Mouse (Mus musculus): ENCODE results near the gene Fev. TPM values are rescaled to one million over a fixed set of nuclear protein-coding genes. Genes with fewer than 3 reads are reported as not detected.

Gene Fev
- not detected in 2 replicates for polyA plus RNA-seq (2014; fragmentation: Nextera tagmentation; extraction: Ambion mirVana)

- DNase-seq (ENCODE audit: low spot score) (no peak), ATAC-seq (ENCODE audit: low read depth) (no peak)
- Histone ChIP-seq H3K9ac (ENCODE audit: low read depth, low read length) (no peak within 1 kb of the TSS), H3K27ac (replicated peaks; ENCODE audit: low read depth, low read length) (no peak within 1 kb of the TSS), H3K36me3 (ENCODE audit: control insufficient read depth, insufficient read depth, low read length) (no peaks in the 10 kb centered on the region), H3K4me1 (ENCODE audit: control insufficient read depth, insufficient read depth, low read length) (peaks cover 6% of the 10 kb centered on the region), H3K27me3 (replicated peaks; ENCODE audit: control insufficient read depth, insufficient read depth, low read length) (peaks cover 95% of the 10 kb centered on the region), H3K4me2 (ENCODE audit: low read depth, low read length) (peak within 1 kb of the TSS; percentile 40), H3K9me3 (ENCODE audit: control insufficient read depth, low read length) (no peaks in the 10 kb centered on the region), H3K4me3 (ENCODE audit: low read depth, low read length) (peak within 1 kb of the TSS; percentile 24)
- WGBS, result 2% methylated on average over 25 of the region's 43 CpGs
Measured at GRCm38 (mm10) chr1:74885369-74886042, at the start of gene Fev. Fev (minus strand) TSS chr1:74885419.

- ATAC-seq (ENCODE audit: low read depth), result no peak
- H3K9ac ChIP-seq (ENCODE audit: low read depth, low read length), result no peak overlapping the region
- WGBS, result 83% methylated on average over 9 of the region's 9 CpGs
- H3K27ac ChIP-seq (replicated peaks; ENCODE audit: low read depth, low read length), result no peak overlapping the region
- H3K27me3 ChIP-seq (replicated peaks; ENCODE audit: control insufficient read depth, insufficient read depth, low read length), result peaks cover 19% of the 10 kb centered on the region
- no peaks in the 10 kb centered on the region for H3K9me3 ChIP-seq (ENCODE audit: control insufficient read depth, low read length)
- no peak for DNase-seq (ENCODE audit: low spot score)
- no peak overlapping the region for H3K4me2 ChIP-seq (ENCODE audit: low read depth, low read length)
- H3K36me3 ChIP-seq (ENCODE audit: control insufficient read depth, insufficient read depth, low read length), result no peaks in the 10 kb centered on the region
- no peak overlapping the region for H3K4me3 ChIP-seq (ENCODE audit: low read depth, low read length)
- no peaks in the 10 kb centered on the region for H3K4me1 ChIP-seq (ENCODE audit: control insufficient read depth, insufficient read depth, low read length)
Measured at GRCm38 (mm10) chr1:74927621-74928296, 42.5 kb upstream of the Fev start.

- Histone ChIP-seq H3K27ac (replicated peaks; ENCODE audit: low read depth, low read length) (no peak overlapping the region), H3K4me1 (ENCODE audit: control insufficient read depth, insufficient read depth, low read length) (no peaks in the 10 kb centered on the region), H3K4me2 (ENCODE audit: low read depth, low read length) (no peak overlapping the region), H3K36me3 (ENCODE audit: control insufficient read depth, insufficient read depth, low read length) (no peaks in the 10 kb centered on the region), H3K27me3 (replicated peaks; ENCODE audit: control insufficient read depth, insufficient read depth, low read length) (peaks cover 15% of the 10 kb centered on the region), H3K9me3 (ENCODE audit: control insufficient read depth, low read length) (no peaks in the 10 kb centered on the region), H3K9ac (ENCODE audit: low read depth, low read length) (no peak overlapping the region), H3K4me3 (ENCODE audit: low read depth, low read length) (no peak overlapping the region)
- ATAC-seq (ENCODE audit: low read depth) (no peak), DNase-seq (ENCODE audit: low spot score) (no peak)
- 32% methylated on average over 6 of the region's 6 CpGs for WGBS
Measured at GRCm38 (mm10) chr1:74926721-74927120, 41.5 kb upstream of the Fev start.

GRCm38 (mm10) chr1:74924464-74924863 is 39.2 kb upstream of the Fev start:
- Histone ChIP-seq H3K4me3 (ENCODE audit: low read depth, low read length) (no peak overlapping the region), H3K4me1 (ENCODE audit: control insufficient read depth, insufficient read depth, low read length) (no peaks in the 10 kb centered on the region), H3K9me3 (ENCODE audit: control insufficient read depth, low read length) (no peaks in the 10 kb centered on the region), H3K27ac (replicated peaks; ENCODE audit: low read depth, low read length) (no peak overlapping the region), H3K36me3 (ENCODE audit: control insufficient read depth, insufficient read depth, low read length) (no peaks in the 10 kb centered on the region), H3K4me2 (ENCODE audit: low read depth, low read length) (no peak overlapping the region), H3K9ac (ENCODE audit: low read depth, low read length) (no peak overlapping the region), H3K27me3 (replicated peaks; ENCODE audit: control insufficient read depth, insufficient read depth, low read length) (0 out of 2 replicates have a peak, but pooled peaks cover 9% of the 10 kb centered on the region)
- DNase-seq (ENCODE audit: low spot score) (no peak), ATAC-seq (ENCODE audit: low read depth) (no peak)
- WGBS, result 47% methylated on average over 4 of the region's 4 CpGs

GRCm38 (mm10) chr1:74915706-74916105 is 30.5 kb upstream of the Fev start:
- H3K27ac ChIP-seq (replicated peaks; ENCODE audit: low read depth, low read length), result no peak overlapping the region
- H3K4me2 ChIP-seq (ENCODE audit: low read depth, low read length), result no peak overlapping the region
- no peaks in the 10 kb centered on the region for H3K4me1 ChIP-seq (ENCODE audit: control insufficient read depth, insufficient read depth, low read length)
- 32% methylated on average over 13 of the region's 13 CpGs for WGBS
- DNase-seq (ENCODE audit: low spot score) (no peak), ATAC-seq (ENCODE audit: low read depth) (no peak)
- no peak overlapping the region for H3K4me3 ChIP-seq (ENCODE audit: low read depth, low read length)
- no peaks in the 10 kb centered on the region for H3K9me3 ChIP-seq (ENCODE audit: control insufficient read depth, low read length)
- no peaks in the 10 kb centered on the region for H3K36me3 ChIP-seq (ENCODE audit: control insufficient read depth, insufficient read depth, low read length)
- peaks cover 7% of the 10 kb centered on the region; the same call in 1 of the 2 replicates for H3K27me3 ChIP-seq (replicated peaks; ENCODE audit: control insufficient read depth, insufficient read depth, low read length)
- no peak overlapping the region for H3K9ac ChIP-seq (ENCODE audit: low read depth, low read length)

- ATAC-seq (ENCODE audit: low read depth) (no peak), DNase-seq (ENCODE audit: low spot score) (no peak)
- 16% methylated on average over 6 of the region's 6 CpGs for WGBS
- H3K9me3 ChIP-seq (ENCODE audit: control insufficient read depth, low read length), result no peaks in the 10 kb centered on the region
- peaks cover 79% of the 10 kb centered on the region for H3K27me3 ChIP-seq (replicated peaks; ENCODE audit: control insufficient read depth, insufficient read depth, low read length)
- H3K4me2 ChIP-seq (ENCODE audit: low read depth, low read length), result no peak overlapping the region
- no peaks in the 10 kb centered on the region for H3K4me1 ChIP-seq (ENCODE audit: control insufficient read depth, insufficient read depth, low read length)
- H3K9ac ChIP-seq (ENCODE audit: low read depth, low read length), result no peak overlapping the region
- no peaks in the 10 kb centered on the region for H3K36me3 ChIP-seq (ENCODE audit: control insufficient read depth, insufficient read depth, low read length)
- no peak overlapping the region for H3K4me3 ChIP-seq (ENCODE audit: low read depth, low read length)
- H3K27ac ChIP-seq (replicated peaks; ENCODE audit: low read depth, low read length), result no peak overlapping the region
Measured at GRCm38 (mm10) chr1:74902191-74902590, 17.0 kb upstream of the Fev start.

- Histone ChIP-seq H3K4me3 (ENCODE audit: low read depth, low read length) (no peak overlapping the region), H3K36me3 (ENCODE audit: control insufficient read depth, insufficient read depth, low read length) (no peaks in the 10 kb centered on the region), H3K4me1 (ENCODE audit: control insufficient read depth, insufficient read depth, low read length) (no peaks in the 10 kb centered on the region), H3K27me3 (replicated peaks; ENCODE audit: control insufficient read depth, insufficient read depth, low read length) (peaks cover 84% of the 10 kb centered on the region), H3K27ac (replicated peaks; ENCODE audit: low read depth, low read length) (no peak overlapping the region), H3K9ac (ENCODE audit: low read depth, low read length) (no peak overlapping the region), H3K9me3 (ENCODE audit: control insufficient read depth, low read length) (no peaks in the 10 kb centered on the region), H3K4me2 (ENCODE audit: low read depth, low read length) (no peak overlapping the region)
- 4% methylated on average over 3 of the region's 3 CpGs for WGBS
- peak; percentile 22 for DNase-seq (ENCODE audit: low spot score)
- ATAC-seq (ENCODE audit: low read depth), result no peak
Measured at GRCm38 (mm10) chr1:74901686-74902085, 16.5 kb upstream of the Fev start.

- no peaks in the 10 kb centered on the region for H3K36me3 ChIP-seq (ENCODE audit: control insufficient read depth, insufficient read depth, low read length)
- 2% methylated on average over 20 of the region's 66 CpGs for WGBS
- H3K27ac ChIP-seq (replicated peaks; ENCODE audit: low read depth, low read length), result no peak overlapping the region
- DNase-seq (ENCODE audit: low spot score) (peak; percentile 49), ATAC-seq (ENCODE audit: low read depth) (peak; percentile 50)
- H3K4me3 ChIP-seq (ENCODE audit: low read depth, low read length), result peak overlapping the region; percentile 34
- peak overlapping the region; percentile 61 for H3K4me2 ChIP-seq (ENCODE audit: low read depth, low read length)
- H3K9me3 ChIP-seq (ENCODE audit: control insufficient read depth, low read length), result no peaks in the 10 kb centered on the region
- H3K4me1 ChIP-seq (ENCODE audit: control insufficient read depth, insufficient read depth, low read length), result no peaks in the 10 kb centered on the region
- H3K27me3 ChIP-seq (replicated peaks; ENCODE audit: control insufficient read depth, insufficient read depth, low read length), result peaks cover 94% of the 10 kb centered on the region
- H3K9ac ChIP-seq (ENCODE audit: low read depth, low read length), result no peak overlapping the region; the same call in 1 of the 2 replicates
Measured at GRCm38 (mm10) chr1:74900341-74901285, 15.4 kb upstream of the Fev start.

Measured in embryonic facial prominence, embryonic 14.5 days (tissue).